Mouse (Mus musculus) midbrain, embryonic 11.5 days (tissue): ENCODE results near the gene Lpar3. TPM values are rescaled to one million over a fixed set of nuclear protein-coding genes. Genes with fewer than 3 reads are reported as not detected.

Experiments used
- ATAC-seq: fragments of 200-750 bp; cut with Nextera tagmentation; 2 replicates; pipeline ENCODE4 v1.8.0; 2017; ENCODE audit warnings: moderate TSS enrichment, moderate library complexity; ENCODE audit not compliant: low FRiP score
- DNase-seq: peaks from one replicate; pipeline ENCODE4 v3.0.0; 2015; ENCODE audit warnings: low spot score; ENCODE audit errors: missing footprints
- H3K27ac ChIP-seq: fragments of 300-500 bp; sonication (generic); 2 replicates; pipeline ENCODE4 v1.5.1; 2014; ENCODE audit warnings: low read depth, low read length
- H3K27me3 ChIP-seq: fragments of 300-500 bp; sonication (generic); 2 replicates; pipeline ENCODE4 v1.6.1; 2014; ENCODE audit warnings: mild to moderate bottlenecking, low read length, moderate library complexity, mixed read lengths; ENCODE audit not compliant: control insufficient read depth, insufficient read depth
- H3K36me3 ChIP-seq: fragments of 300-500 bp; sonication (generic); 2 replicates; pipeline ENCODE4 v1.6.1; 2014; ENCODE audit warnings: mild to moderate bottlenecking, low read length, moderate library complexity, mixed read lengths; ENCODE audit not compliant: control insufficient read depth, insufficient read depth
- H3K4me1 ChIP-seq: fragments of 300-500 bp; sonication (generic); 2 replicates; pipeline ENCODE4 v1.6.1; 2014; ENCODE audit warnings: low read length; ENCODE audit not compliant: control insufficient read depth, insufficient read depth
- H3K4me2 ChIP-seq: fragments of 300-500 bp; sonication (generic); 2 replicates; pipeline ENCODE4 v1.6.1; 2014; ENCODE audit warnings: mild to moderate bottlenecking, moderate library complexity
- H3K4me3 ChIP-seq: fragments of 300-500 bp; sonication (generic); 2 replicates; pipeline ENCODE4 v1.5.1; 2014; ENCODE audit warnings: low read depth, low read length
- H3K9ac ChIP-seq: fragments of 300-500 bp; sonication (generic); 2 replicates; pipeline ENCODE4 v1.6.1; 2014; ENCODE audit warnings: low read length
- H3K9me3 ChIP-seq: fragments of 300-500 bp; sonication (generic); 2 replicates; pipeline ENCODE4 v1.6.1; 2016; ENCODE audit warnings: low read length; ENCODE audit not compliant: control insufficient read depth
- WGBS: fragments of 180-500 bp; shearing (Covaris S2); extraction: QIAGEN DNeasy Blood & Tissue Kit; methylation state at CpG from one replicate; pipeline ENCODE4 v1.1.7; 2014; 5-methylcytosine and 5-hydroxymethylcytosine counted together
- polyA plus RNA-seq: library from polyadenylated mRNA; unstranded; fragments of >200 nt; fragmentation: Nextera tagmentation; extraction: Ambion mirVana; gene quantifications from 2 replicates; pipeline ENCODE4 v1.2.1, GENCODE M21; 2014

Lpar3 gene
- polyA plus RNA-seq, 1 experiment from 2014 or later = 0.41 TPM

GRCm38 (mm10) chr3:146244630-146245029 lies 23.9 kb downstream of the Lpar3 start:
- WGBS = 92% methylated on average over 1 of the region's 1 CpGs
- H3K36me3 ChIP-seq = no peaks in the 10 kb centered on the region
- no peak overlapping the region for H3K27ac ChIP-seq
- no peaks in the 10 kb centered on the region for H3K9me3 ChIP-seq
- no peak overlapping the region for H3K4me3 ChIP-seq
- H3K9ac ChIP-seq = no peak overlapping the region
- ATAC-seq (no peak), DNase-seq (no peak)
- no peaks in the 10 kb centered on the region for H3K4me1 ChIP-seq
- no peak overlapping the region for H3K4me2 ChIP-seq
- no peaks in the 10 kb centered on the region for H3K27me3 ChIP-seq

GRCm38 (mm10) chr3:146246557-146246956 lies 25.8 kb downstream of the Lpar3 start:
- no peak for DNase-seq
- H3K4me3 ChIP-seq = no peak overlapping the region
- H3K27me3 ChIP-seq = no peaks in the 10 kb centered on the region
- WGBS = 84% methylated on average over 8 of the region's 8 CpGs
- no peaks in the 10 kb centered on the region for H3K36me3 ChIP-seq
- H3K9ac ChIP-seq = no peak overlapping the region
- no peaks in the 10 kb centered on the region for H3K4me1 ChIP-seq
- H3K4me2 ChIP-seq = no peak overlapping the region
- no peak for ATAC-seq
- no peaks in the 10 kb centered on the region for H3K9me3 ChIP-seq
- no peak overlapping the region for H3K27ac ChIP-seq

GRCm38 (mm10) chr3:146246992-146247391 lies 26.2 kb downstream of the Lpar3 start:
- ATAC-seq = no peak

GRCm38 (mm10) chr3:146249895-146250294 lies 29.1 kb downstream of the Lpar3 start:
- H3K9ac ChIP-seq = no peak overlapping the region
- no peak overlapping the region for H3K4me3 ChIP-seq
- H3K27me3 ChIP-seq = no peaks in the 10 kb centered on the region
- no peak overlapping the region for H3K27ac ChIP-seq
- H3K9me3 ChIP-seq = no peaks in the 10 kb centered on the region
- H3K4me2 ChIP-seq = no peak overlapping the region
- WGBS = 85% methylated on average over 8 of the region's 8 CpGs
- H3K36me3 ChIP-seq = no peaks in the 10 kb centered on the region
- no peak for DNase-seq
- no peak for ATAC-seq
- H3K4me1 ChIP-seq = no peaks in the 10 kb centered on the region

More at GRCm38 (mm10) chr3:146246992-146247391, 26.2 kb downstream of the Lpar3 start:
- H3K27ac ChIP-seq = no peak overlapping the region
- no peaks in the 10 kb centered on the region for H3K4me1 ChIP-seq
- H3K36me3 ChIP-seq = no peaks in the 10 kb centered on the region
- no peak for DNase-seq
- no peak overlapping the region for H3K4me3 ChIP-seq
- no peaks in the 10 kb centered on the region for H3K27me3 ChIP-seq
- H3K9ac ChIP-seq = no peak overlapping the region
- H3K9me3 ChIP-seq = no peaks in the 10 kb centered on the region
- no peak overlapping the region for H3K4me2 ChIP-seq
- 92% methylated on average over 2 of the region's 2 CpGs for WGBS

- DNase-seq = no peak
- no peak overlapping the region for H3K9ac ChIP-seq
- H3K4me1 ChIP-seq = no peaks in the 10 kb centered on the region
- no peak for ATAC-seq
- no peaks in the 10 kb centered on the region for H3K9me3 ChIP-seq
- no peak overlapping the region for H3K4me2 ChIP-seq
- H3K36me3 ChIP-seq = no peaks in the 10 kb centered on the region
- 85% methylated on average over 6 of the region's 6 CpGs for WGBS
- no peak overlapping the region for H3K27ac ChIP-seq
- no peaks in the 10 kb centered on the region for H3K27me3 ChIP-seq
- no peak overlapping the region for H3K4me3 ChIP-seq
These were observed 31.0 kb downstream of the Lpar3 start for GRCm38 (mm10) chr3:146251771-146252170.

- Histone ChIP-seq H3K9me3 (no peaks in the 10 kb centered on the region), H3K36me3 (no peaks in the 10 kb centered on the region), H3K27ac (no peak overlapping the region), H3K9ac (no peak overlapping the region), H3K4me1 (no peaks in the 10 kb centered on the region), H3K4me2 (no peak overlapping the region), H3K4me3 (no peak overlapping the region), H3K27me3 (no peaks in the 10 kb centered on the region)
- ATAC-seq (no peak), DNase-seq (no peak)
- 38% methylated on average over 3 of the region's 3 CpGs for WGBS
These were observed 33.1 kb downstream of the Lpar3 start for GRCm38 (mm10) chr3:146253736-146254320.

- H3K27me3 ChIP-seq = no peaks in the 10 kb centered on the region
- DNase-seq (no peak), ATAC-seq (no peak)
- 91% methylated on average over 5 of the region's 5 CpGs for WGBS
- no peak overlapping the region for H3K9ac ChIP-seq
- no peak overlapping the region for H3K4me3 ChIP-seq
- H3K4me1 ChIP-seq = no peaks in the 10 kb centered on the region
- H3K9me3 ChIP-seq = no peaks in the 10 kb centered on the region
- H3K4me2 ChIP-seq = no peak overlapping the region
- no peaks in the 10 kb centered on the region for H3K36me3 ChIP-seq
- H3K27ac ChIP-seq = no peak overlapping the region
These were observed 34.4 kb downstream of the Lpar3 start for GRCm38 (mm10) chr3:146255123-146255522.

GRCm38 (mm10) chr3:146257483-146258122 lies 36.8 kb downstream of the Lpar3 start:
- DNase-seq (no peak), ATAC-seq (no peak)
- Histone ChIP-seq H3K27ac (no peak overlapping the region), H3K4me3 (no peak overlapping the region), H3K4me2 (no peak overlapping the region), H3K9me3 (no peaks in the 10 kb centered on the region), H3K9ac (no peak overlapping the region), H3K4me1 (no peaks in the 10 kb centered on the region), H3K27me3 (no peaks in the 10 kb centered on the region), H3K36me3 (no peaks in the 10 kb centered on the region)
- WGBS = 63% methylated on average over 10 of the region's 10 CpGs

GRCm38 (mm10) chr3:146260203-146260602 lies 39.4 kb downstream of the Lpar3 start:
- no peak for DNase-seq
- H3K9ac ChIP-seq = no peak overlapping the region
- H3K27me3 ChIP-seq = no peaks in the 10 kb centered on the region
- no peaks in the 10 kb centered on the region for H3K9me3 ChIP-seq
- 82% methylated on average over 9 of the region's 9 CpGs for WGBS
- no peak overlapping the region for H3K27ac ChIP-seq
- H3K4me2 ChIP-seq = no peak overlapping the region
- H3K4me3 ChIP-seq = no peak overlapping the region
- H3K4me1 ChIP-seq = no peaks in the 10 kb centered on the region
- H3K36me3 ChIP-seq = no peaks in the 10 kb centered on the region
- ATAC-seq = no peak
